Mouse (Mus musculus) hindbrain, embryonic 16.5 days (tissue): ENCODE results near the gene Asic3. TPM values are rescaled to one million over a fixed set of nuclear protein-coding genes. Genes with fewer than 3 reads are reported as not detected.

ENCODE experiments used
- polyA plus RNA-seq: library from polyadenylated mRNA; unstranded; fragments of >200 nt; fragmentation: Nextera tagmentation; extraction: Ambion mirVana; gene quantifications from 2 replicates; pipeline ENCODE4 v1.2.1, GENCODE M21; 2015

Gene Asic3
- polyA plus RNA-seq, 1 experiment from 2014 or later = 0.85 TPM

Other genes with a start within 250 kb of the Asic3 start
- 11.9 and 13.5 TPM in 2 replicates for gene Nupl2, start 248.4 kb upstream of the Asic3 start, polyA plus RNA-seq
- gene Kcnh2, start 61.8 kb upstream of the Asic3 start, polyA plus RNA-seq = 13.0 and 14.0 TPM in 2 replicates
- gene Nos3, start 48.6 kb upstream of the Asic3 start, polyA plus RNA-seq = 8.6 and 11.0 TPM in 2 replicates
- 3.6 and 4.6 TPM in 2 replicates for gene Atg9b, start 21.2 kb upstream of the Asic3 start, polyA plus RNA-seq
- 52.4 and 53.7 TPM in 2 replicates for gene Abcb8, start 19.7 kb upstream of the Asic3 start, polyA plus RNA-seq
- gene Cdk5, start 10.1 kb downstream of the Asic3 start, polyA plus RNA-seq = 139 and 140 TPM in 2 replicates
- 29.0 and 29.8 TPM in 2 replicates for gene Slc4a2, start 10.4 kb downstream of the Asic3 start, polyA plus RNA-seq
- gene Fastk, start 31.9 kb downstream of the Asic3 start, polyA plus RNA-seq = 106 and 107 TPM in 2 replicates
- gene Tmub1, start 34.5 kb downstream of the Asic3 start, polyA plus RNA-seq = 61.7 and 63.1 TPM in 2 replicates
- gene Agap3, start 38.8 kb downstream of the Asic3 start, polyA plus RNA-seq = 46.4 and 47.7 TPM in 2 replicates
- gene Gbx1, start 113.8 kb downstream of the Asic3 start, polyA plus RNA-seq = 2.3 and 3.0 TPM in 2 replicates
- 0.18 and 0.21 TPM in 2 replicates for gene Asb10, start 127.6 kb downstream of the Asic3 start, polyA plus RNA-seq
- 0.13 and 0.15 TPM in 2 replicates for gene 4931409K22Rik, start 143.4 kb downstream of the Asic3 start, polyA plus RNA-seq
- 80.9 and 84.8 TPM in 2 replicates for gene Abcf2, start 164.1 kb downstream of the Asic3 start, polyA plus RNA-seq
- gene Chpf2, start 173.3 kb downstream of the Asic3 start, polyA plus RNA-seq = 20.6 and 21.9 TPM in 2 replicates
- gene Smarcd3, start 211.0 kb downstream of the Asic3 start, polyA plus RNA-seq = 128 and 133 TPM in 2 replicates